Mouse (Mus musculus) liver, embryonic 14.5 days (tissue): Measurements from ENCODE around the gene Ubqln5.

Source experiments
- CTCF ChIP-seq: IDR thresholded peaks from 2 replicates; pipeline ENCODE4 v1.5.1; 2016; ENCODE audit warnings: antibody characterized with exemption, low read depth, control low read depth
- EP300 ChIP-seq: IDR thresholded peaks from 2 replicates; pipeline ENCODE4 v1.6.1; 2016; ENCODE audit warnings: antibody characterized with exemption, low read depth

- TF ChIP-seq CTCF = no peak
- no peak for TF ChIP-seq EP300
Observed at GRCm38 (mm10) chr7:104129726-104130125, at the start of gene Ubqln5.
